Mouse (Mus musculus) liver, embryonic 13.5 days (tissue): Measurements from ENCODE around the gene Gm5767. TPM values are rescaled to one million over a fixed set of nuclear protein-coding genes. Genes with fewer than 3 reads are reported as not detected.

ENCODE experiments used
- ATAC-seq: fragments of 200-750 bp; cut with Nextera tagmentation; 2 replicates; pipeline ENCODE4 v1.8.0; 2017; ENCODE audit warnings: low read depth, mild to moderate bottlenecking, moderate number of reproducible peaks, moderate library complexity
- DNase-seq: peaks from one replicate; pipeline ENCODE4 v3.0.0; 2022
- H3K27ac ChIP-seq: fragments of 300-500 bp; sonication (generic); 2 replicates; pipeline ENCODE4 v1.5.1; 2015; ENCODE audit warnings: moderate library complexity, mild to moderate bottlenecking, inconsistent platforms
- H3K27me3 ChIP-seq: fragments of 300-500 bp; sonication (generic); 2 replicates; pipeline ENCODE4 v1.6.1; 2015; ENCODE audit warnings: mild to moderate bottlenecking, inconsistent platforms
- H3K36me3 ChIP-seq: fragments of 300-500 bp; sonication (generic); 2 replicates; pipeline ENCODE4 v1.6.1; 2015; ENCODE audit warnings: mild to moderate bottlenecking, inconsistent platforms
- H3K4me1 ChIP-seq: fragments of 300-500 bp; sonication (generic); replicated peaks from 2 replicates; pipeline ENCODE4 v1.6.1; 2015; ENCODE audit warnings: inconsistent platforms
- H3K4me2 ChIP-seq: fragments of 300-500 bp; sonication (generic); 2 replicates; pipeline ENCODE4 v1.6.1; 2015; ENCODE audit warnings: inconsistent platforms, mild to moderate bottlenecking, moderate library complexity
- H3K4me3 ChIP-seq: fragments of 300-500 bp; sonication (generic); replicated peaks from 2 replicates; pipeline ENCODE4 v1.5.1; 2015; ENCODE audit warnings: mild to moderate bottlenecking, inconsistent platforms
- H3K9ac ChIP-seq: fragments of 300-500 bp; sonication (generic); 2 replicates; pipeline ENCODE4 v1.6.1; 2015; ENCODE audit warnings: mild to moderate bottlenecking, inconsistent platforms
- H3K9me3 ChIP-seq: fragments of 300-500 bp; sonication (generic); replicated peaks from 2 replicates; pipeline ENCODE4 v1.6.1; 2016; ENCODE audit warnings: inconsistent platforms
- WGBS: fragments of 180-500 bp; shearing (Covaris S2); methylation state at CpG from one replicate; pipeline ENCODE4 v1.1.7; 2015; ENCODE audit not compliant: insufficient replicate concordance; 5-methylcytosine and 5-hydroxymethylcytosine counted together
- polyA plus RNA-seq: library from polyadenylated mRNA; unstranded; fragments of >200 nt; fragmentation: Nextera tagmentation; extraction: Ambion mirVana; gene quantifications from 2 replicates; pipeline ENCODE4 v1.2.1, GENCODE M21; 2015

Gene Gm5767
- polyA plus RNA-seq, 1 experiment from 2014 or later: not detected

GRCm38 (mm10) chr16:8656256-8656655 lies 24.3 kb upstream of the Gm5767 start:
- DNase-seq (no peak), ATAC-seq (no peak)
- H3K9ac ChIP-seq: no peak overlapping the region
- no peak overlapping the region for H3K4me3 ChIP-seq
- H3K9me3 ChIP-seq: no peaks in the 10 kb centered on the region
- H3K27me3 ChIP-seq: no peaks in the 10 kb centered on the region
- no peak overlapping the region for H3K4me2 ChIP-seq
- H3K27ac ChIP-seq: no peak overlapping the region
- WGBS: 58% methylated on average over 2 of the region's 2 CpGs
- H3K4me1 ChIP-seq: peaks cover 42% of the 10 kb centered on the region
- peaks cover 95% of the 10 kb centered on the region for H3K36me3 ChIP-seq

- Histone ChIP-seq H3K4me3 (no peak overlapping the region), H3K36me3 (peaks cover 95% of the 10 kb centered on the region), H3K4me2 (no peak overlapping the region), H3K9me3 (no peaks in the 10 kb centered on the region), H3K27me3 (no peaks in the 10 kb centered on the region), H3K4me1 (peaks cover 44% of the 10 kb centered on the region), H3K27ac (no peak overlapping the region), H3K9ac (no peak overlapping the region)
- WGBS: 74% methylated on average over 4 of the region's 4 CpGs
- no peak for DNase-seq
- ATAC-seq: no peak
Observed at GRCm38 (mm10) chr16:8658349-8658748, 22.2 kb upstream of the Gm5767 start.

GRCm38 (mm10) chr16:8658764-8659163 lies 21.8 kb upstream of the Gm5767 start:
- Histone ChIP-seq H3K27me3 (no peaks in the 10 kb centered on the region), H3K4me1 (peaks cover 44% of the 10 kb centered on the region), H3K4me2 (no peak overlapping the region), H3K9ac (no peak overlapping the region), H3K9me3 (no peaks in the 10 kb centered on the region), H3K4me3 (no peak overlapping the region), H3K27ac (no peak overlapping the region), H3K36me3 (peaks cover 95% of the 10 kb centered on the region)
- ATAC-seq: no peak
- 90% methylated on average over 4 of the region's 4 CpGs for WGBS
- DNase-seq: no peak

DNA sequence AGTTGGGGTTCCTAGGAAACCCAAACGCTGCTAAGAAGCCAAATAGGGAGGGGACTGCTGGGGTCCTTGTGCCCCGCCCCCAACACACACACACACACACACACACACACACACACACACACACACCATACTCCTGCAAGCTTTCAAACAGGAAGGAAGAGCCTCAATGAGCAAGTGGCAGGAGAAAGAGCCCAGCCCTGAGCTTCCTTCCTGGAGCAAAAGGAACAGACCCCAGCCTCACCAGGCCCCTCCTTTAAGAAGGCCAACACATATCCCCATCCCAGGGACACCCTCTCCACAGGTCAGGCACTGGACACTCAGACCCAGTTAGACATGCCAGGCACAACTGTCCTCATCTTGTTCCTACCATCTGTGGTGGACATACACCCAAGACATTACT lies 17.5 kb upstream of the Gm5767 start:
- DNase-seq (no peak), ATAC-seq (no peak)
- no peaks in the 10 kb centered on the region for H3K9me3 ChIP-seq
- H3K27me3 ChIP-seq: no peaks in the 10 kb centered on the region
- WGBS: 20% methylated on average over 1 of the region's 2 CpGs
- no peak overlapping the region for H3K4me2 ChIP-seq
- peaks cover 62% of the 10 kb centered on the region for H3K4me1 ChIP-seq
- 0 out of 2 replicates have a peak overlapping the region, but pooled peaks have one; percentile 13 for H3K27ac ChIP-seq
- no peak overlapping the region for H3K4me3 ChIP-seq
- H3K9ac ChIP-seq: no peak overlapping the region
- H3K36me3 ChIP-seq: peaks cover 95% of the 10 kb centered on the region

- DNase-seq (no peak), ATAC-seq (no peak)
- 85% methylated on average over 24 of the region's 24 CpGs for WGBS
- H3K4me1 ChIP-seq: peaks cover 70% of the 10 kb centered on the region
- peaks cover 94% of the 10 kb centered on the region for H3K36me3 ChIP-seq
- no peak overlapping the region for H3K9ac ChIP-seq
- H3K27me3 ChIP-seq: no peaks in the 10 kb centered on the region
- no peak overlapping the region for H3K4me2 ChIP-seq
- peak overlapping the region; percentile 13 for H3K27ac ChIP-seq
- H3K4me3 ChIP-seq: no peak overlapping the region
- H3K9me3 ChIP-seq: no peaks in the 10 kb centered on the region
Observed at GRCm38 (mm10) chr16:8663606-8664539, 16.7 kb upstream of the Gm5767 start.

DNA sequence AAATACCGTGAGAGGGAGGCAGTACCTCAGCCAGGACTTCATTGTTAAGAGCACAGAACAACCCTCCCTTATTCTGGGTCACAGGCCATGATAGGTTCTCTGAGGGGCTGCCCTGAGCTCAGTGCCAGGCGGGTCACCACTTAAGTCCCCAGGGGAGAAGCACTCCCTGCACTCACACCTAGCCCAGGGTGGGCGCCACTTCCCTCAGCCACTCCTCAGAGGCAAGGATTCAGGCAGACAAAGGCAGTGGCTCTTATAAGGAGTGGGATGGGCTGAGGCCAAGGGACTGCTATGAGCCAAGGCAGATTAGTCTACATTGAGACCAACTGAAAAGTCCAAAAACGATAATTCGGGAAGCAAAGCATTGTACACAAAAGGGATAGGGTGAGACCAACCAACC lies 15.2 kb upstream of the Gm5767 start:
- no peak overlapping the region for H3K9ac ChIP-seq
- no peaks in the 10 kb centered on the region for H3K27me3 ChIP-seq
- no peak overlapping the region; the same call in 1 of the 2 replicates for H3K27ac ChIP-seq
- WGBS: 82% methylated on average over 5 of the region's 5 CpGs
- H3K9me3 ChIP-seq: no peaks in the 10 kb centered on the region
- DNase-seq: no peak
- H3K36me3 ChIP-seq: peaks cover 84% of the 10 kb centered on the region
- H3K4me2 ChIP-seq: no peak overlapping the region
- H3K4me1 ChIP-seq: peaks cover 79% of the 10 kb centered on the region
- ATAC-seq: no peak
- no peak overlapping the region for H3K4me3 ChIP-seq

- H3K4me1 ChIP-seq: peaks cover 80% of the 10 kb centered on the region
- no peak overlapping the region for H3K4me3 ChIP-seq
- peaks cover 75% of the 10 kb centered on the region for H3K36me3 ChIP-seq
- no peaks in the 10 kb centered on the region for H3K9me3 ChIP-seq
- H3K27me3 ChIP-seq: no peaks in the 10 kb centered on the region
- no peak overlapping the region for H3K4me2 ChIP-seq
- peak overlapping the region; percentile 51; the same call in 1 of the 2 replicates for H3K27ac ChIP-seq
- 17% methylated on average over 2 of the region's 2 CpGs for WGBS
- ATAC-seq (no peak), DNase-seq (no peak)
- H3K9ac ChIP-seq: peak overlapping the region; percentile 52; the same call in 1 of the 2 replicates
Observed at GRCm38 (mm10) chr16:8666452-8666851, 14.1 kb upstream of the Gm5767 start.

DNA sequence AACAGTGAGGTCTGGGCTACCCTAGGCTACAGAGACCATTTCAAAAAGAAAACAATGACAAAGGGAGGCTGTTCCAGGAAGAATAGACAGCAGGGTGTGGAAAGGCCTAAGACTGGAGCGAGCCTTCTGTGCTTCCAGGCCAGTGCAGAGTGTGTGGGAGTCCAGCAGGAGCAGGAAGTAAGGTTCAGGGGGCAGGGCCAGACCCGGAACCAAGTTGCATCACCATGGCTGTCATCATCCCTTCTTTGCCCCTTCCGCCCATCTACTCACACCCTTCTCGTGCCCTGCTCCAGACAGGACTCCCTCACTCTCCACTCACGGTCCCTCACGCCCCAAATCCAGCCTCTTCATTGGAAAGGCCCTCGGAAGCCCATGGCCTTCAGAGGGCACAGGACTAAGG lies 13.3 kb upstream of the Gm5767 start:
- ATAC-seq (no peak), DNase-seq (no peak)
- Histone ChIP-seq H3K9me3 (no peaks in the 10 kb centered on the region), H3K4me1 (peaks cover 80% of the 10 kb centered on the region), H3K9ac (peak overlapping the region; percentile 52; the same call in 1 of the 2 replicates), H3K36me3 (peaks cover 67% of the 10 kb centered on the region), H3K27ac (peak overlapping the region; percentile 47), H3K27me3 (no peaks in the 10 kb centered on the region), H3K4me3 (no peak overlapping the region), H3K4me2 (peak overlapping the region; percentile 29)
- 52% methylated on average over 7 of the region's 7 CpGs for WGBS

DNA sequence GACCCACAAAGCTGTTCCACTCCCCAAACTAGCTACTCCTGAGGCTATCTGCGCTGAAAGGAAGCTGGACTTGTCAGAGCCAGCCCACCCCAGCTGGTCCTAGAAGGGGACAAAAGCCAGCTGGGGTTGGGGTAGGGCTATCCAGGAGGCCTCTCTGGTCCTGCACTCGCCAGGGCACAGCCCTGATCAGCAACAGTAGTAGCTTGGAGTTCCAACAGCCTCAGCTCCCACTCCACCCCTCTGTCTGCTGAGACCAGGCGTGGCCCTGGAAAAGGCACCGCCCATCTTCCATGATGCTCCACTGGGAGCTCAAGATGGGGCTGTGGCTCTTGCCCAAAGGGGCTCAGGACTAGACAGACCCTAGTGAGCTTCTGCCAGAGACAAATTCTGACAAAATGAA lies 12.8 kb upstream of the Gm5767 start:
- Histone ChIP-seq H3K36me3 (peaks cover 62% of the 10 kb centered on the region), H3K9ac (peak overlapping the region; percentile 52), H3K4me3 (no peak overlapping the region; the same call in 1 of the 2 replicates), H3K27ac (peak overlapping the region; percentile 47), H3K4me2 (peak overlapping the region; percentile 29), H3K9me3 (no peaks in the 10 kb centered on the region), H3K27me3 (no peaks in the 10 kb centered on the region), H3K4me1 (peaks cover 82% of the 10 kb centered on the region)
- ATAC-seq (no peak), DNase-seq (no peak)
- 62% methylated on average over 4 of the region's 4 CpGs for WGBS

- no peak for DNase-seq
Observed at GRCm38 (mm10) chr16:8668386-8668785, 12.2 kb upstream of the Gm5767 start.

DNA sequence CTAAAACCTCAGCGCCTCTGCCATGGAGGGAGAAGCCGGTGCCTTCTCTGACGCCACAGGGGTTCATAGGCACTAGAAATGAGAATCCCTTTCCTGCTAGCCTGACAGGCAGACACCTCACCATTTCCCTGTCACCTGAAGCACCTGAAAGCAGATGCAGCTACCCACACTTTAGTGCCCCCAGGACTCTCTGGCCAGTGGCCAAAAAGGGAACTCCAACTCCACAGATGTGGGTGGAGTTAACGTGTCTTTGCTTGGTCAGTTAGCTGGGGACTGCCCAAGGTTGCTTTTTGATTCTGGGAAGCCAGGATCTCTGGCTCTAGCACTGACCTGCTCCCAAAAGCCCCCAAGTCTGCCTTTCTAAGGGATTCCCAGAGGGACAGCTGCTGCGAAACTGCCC lies 11.1 kb upstream of the Gm5767 start:
- Histone ChIP-seq H3K4me1 (peaks cover 86% of the 10 kb centered on the region), H3K4me3 (peak overlapping the region; percentile 87), H3K36me3 (peaks cover 45% of the 10 kb centered on the region), H3K9me3 (no peaks in the 10 kb centered on the region), H3K27ac (0 out of 2 replicates have a peak overlapping the region, but pooled peaks have one; percentile 32), H3K27me3 (no peaks in the 10 kb centered on the region), H3K9ac (peak overlapping the region; percentile 92), H3K4me2 (peak overlapping the region; percentile 94)
- WGBS: 66% methylated on average over 5 of the region's 5 CpGs
- DNase-seq (no peak), ATAC-seq (no peak)

More at GRCm38 (mm10) chr16:8668386-8668785, 12.2 kb upstream of the Gm5767 start:
- Histone ChIP-seq H3K27me3 (no peaks in the 10 kb centered on the region), H3K27ac (peak overlapping the region; percentile 6; the same call in 1 of the 2 replicates), H3K36me3 (peaks cover 56% of the 10 kb centered on the region), H3K9me3 (no peaks in the 10 kb centered on the region), H3K4me1 (peaks cover 84% of the 10 kb centered on the region), H3K4me2 (peak overlapping the region; percentile 94; the same call in 1 of the 2 replicates), H3K9ac (0 out of 2 replicates have a peak overlapping the region, but pooled peaks have one; percentile 52), H3K4me3 (no peak overlapping the region; the same call in 1 of the 2 replicates)
- WGBS: 81% methylated on average over 2 of the region's 2 CpGs
- no peak for ATAC-seq
